Mouse (Mus musculus) heart, embryonic 16.5 days (tissue): ENCODE data around the gene Rbm20. TPM values are rescaled to one million over a fixed set of nuclear protein-coding genes. Genes with fewer than 3 reads are reported as not detected.
A peak's percentile ranks its signal among the peaks of the same experiment; 100 is the strongest.
"Not testable (repeated sequence)": the region's sequence is repeated elsewhere in the genome, so short reads cannot be mapped to it uniquely, and the experiment has no call there.

Experiments used
- ATAC-seq: fragments of 200-750 bp; cut with Nextera tagmentation; replicated peaks from 2 replicates; pipeline ENCODE4 v1.8.0; 2017; ENCODE audit warnings: moderate number of reproducible peaks; ENCODE audit not compliant: insufficient read depth, low FRiP score; ENCODE audit errors: extremely low read depth
- H3K27ac ChIP-seq: fragments of 300-500 bp; sonication (generic); 2 replicates; pipeline ENCODE4 v1.5.1; 2014; ENCODE audit warnings: mild to moderate bottlenecking, low read length, control low read depth, moderate library complexity
- H3K27me3 ChIP-seq: fragments of 300-500 bp; sonication (generic); 2 replicates; pipeline ENCODE4 v1.6.1; 2014; ENCODE audit warnings: low read length, mixed read lengths; ENCODE audit not compliant: control insufficient read depth, insufficient read depth
- H3K36me3 ChIP-seq: fragments of 300-500 bp; sonication (generic); 2 replicates; pipeline ENCODE4 v1.6.1; 2014; ENCODE audit not compliant: control insufficient read depth, insufficient read depth
- H3K4me1 ChIP-seq: fragments of 300-500 bp; sonication (generic); 2 replicates; pipeline ENCODE4 v1.6.1; 2014; ENCODE audit warnings: low read length, mixed read lengths; ENCODE audit not compliant: control insufficient read depth, insufficient read depth
- H3K4me2 ChIP-seq: fragments of 300-500 bp; sonication (generic); 2 replicates; pipeline ENCODE4 v1.6.1; 2014; ENCODE audit warnings: low read depth, mild to moderate bottlenecking, control low read depth, low read length
- H3K4me3 ChIP-seq: fragments of 300-500 bp; sonication (generic); 2 replicates; pipeline ENCODE4 v1.5.1; 2014; ENCODE audit warnings: mild to moderate bottlenecking, control low read depth, low read length
- H3K9ac ChIP-seq: fragments of 300-500 bp; sonication (generic); 2 replicates; pipeline ENCODE4 v1.6.1; 2014; ENCODE audit warnings: low read length, control low read depth
- H3K9me3 ChIP-seq: fragments of 300-500 bp; sonication (generic); replicated peaks from 2 replicates; pipeline ENCODE4 v1.6.1; 2016; ENCODE audit warnings: low read length; ENCODE audit not compliant: control insufficient read depth
- WGBS: fragments of 180-500 bp; shearing (Covaris S2); extraction: QIAGEN DNeasy Blood & Tissue Kit; methylation state at CpG from one replicate; pipeline ENCODE4 v1.1.7; 2014; 5-methylcytosine and 5-hydroxymethylcytosine counted together
- polyA plus RNA-seq: library from polyadenylated mRNA; unstranded; fragments of >200 nt; fragmentation: Nextera tagmentation; extraction: Ambion mirVana; gene quantifications from 2 replicates; pipeline ENCODE4 v1.2.1, GENCODE M21; 2015

Gene Rbm20
- polyA plus RNA-seq, 1 experiment from 2014 or later = 48.1 TPM

DNA sequence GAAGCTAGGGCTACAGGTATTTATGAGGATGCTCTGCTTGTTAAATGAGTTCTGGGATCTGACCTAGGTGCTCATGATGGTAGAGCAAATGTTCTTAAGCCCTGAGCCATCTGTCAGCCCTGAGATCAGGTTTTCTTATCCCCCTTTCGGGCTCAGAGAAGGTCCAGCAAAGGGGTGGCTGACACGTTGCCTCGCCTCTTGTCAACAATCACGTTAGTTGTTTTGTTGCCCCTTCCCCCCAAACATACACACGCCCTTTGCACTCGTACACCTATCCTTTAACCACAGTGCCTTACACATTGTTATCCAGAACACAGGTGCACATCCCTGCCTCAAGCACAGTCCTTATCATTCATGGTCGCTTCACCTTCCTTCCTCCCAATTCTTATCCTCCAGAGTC lies 26.2 kb upstream of the Rbm20 start:
- Histone ChIP-seq H3K9me3 (0 out of 2 replicates have a peak, but pooled peaks cover 2% of the 10 kb centered on the region), H3K9ac (no peak overlapping the region), H3K4me1 (peaks cover 38% of the 10 kb centered on the region), H3K27me3 (no peaks in the 10 kb centered on the region), H3K36me3 (peaks cover 8% of the 10 kb centered on the region), H3K27ac (no peak overlapping the region), H3K4me2 (no peak overlapping the region), H3K4me3 (no peak overlapping the region)
- WGBS = 78% methylated on average over 7 of the region's 7 CpGs
- no peak for ATAC-seq

DNA sequence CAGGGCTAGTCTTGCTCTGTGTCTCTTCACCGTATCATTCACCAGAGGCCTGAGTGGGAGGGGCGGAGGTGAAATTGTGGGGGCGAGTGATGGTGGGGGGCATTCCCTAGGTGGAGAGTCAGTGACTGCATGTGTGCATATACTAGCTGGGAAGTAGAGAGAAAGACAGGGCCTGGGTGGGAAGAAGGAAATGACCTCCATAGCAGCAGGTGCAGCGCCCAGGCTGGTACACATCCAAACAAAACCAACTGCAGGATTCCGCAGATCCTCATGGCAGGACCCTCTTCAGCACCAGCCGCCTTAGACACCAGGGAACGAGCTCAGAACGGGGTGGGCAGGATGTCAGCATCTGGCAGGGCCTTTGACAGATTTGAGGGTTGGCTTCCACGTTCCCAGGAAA lies 24.8 kb upstream of the Rbm20 start:
- ATAC-seq = no peak
- Histone ChIP-seq H3K4me1 (peaks cover 38% of the 10 kb centered on the region), H3K27me3 (no peaks in the 10 kb centered on the region), H3K9me3 (0 out of 2 replicates have a peak, but pooled peaks cover 2% of the 10 kb centered on the region), H3K4me2 (no peak overlapping the region), H3K36me3 (no peaks in the 10 kb centered on the region), H3K27ac (no peak overlapping the region), H3K9ac (no peak overlapping the region), H3K4me3 (no peak overlapping the region)
- 69% methylated on average over 9 of the region's 9 CpGs for WGBS

DNA sequence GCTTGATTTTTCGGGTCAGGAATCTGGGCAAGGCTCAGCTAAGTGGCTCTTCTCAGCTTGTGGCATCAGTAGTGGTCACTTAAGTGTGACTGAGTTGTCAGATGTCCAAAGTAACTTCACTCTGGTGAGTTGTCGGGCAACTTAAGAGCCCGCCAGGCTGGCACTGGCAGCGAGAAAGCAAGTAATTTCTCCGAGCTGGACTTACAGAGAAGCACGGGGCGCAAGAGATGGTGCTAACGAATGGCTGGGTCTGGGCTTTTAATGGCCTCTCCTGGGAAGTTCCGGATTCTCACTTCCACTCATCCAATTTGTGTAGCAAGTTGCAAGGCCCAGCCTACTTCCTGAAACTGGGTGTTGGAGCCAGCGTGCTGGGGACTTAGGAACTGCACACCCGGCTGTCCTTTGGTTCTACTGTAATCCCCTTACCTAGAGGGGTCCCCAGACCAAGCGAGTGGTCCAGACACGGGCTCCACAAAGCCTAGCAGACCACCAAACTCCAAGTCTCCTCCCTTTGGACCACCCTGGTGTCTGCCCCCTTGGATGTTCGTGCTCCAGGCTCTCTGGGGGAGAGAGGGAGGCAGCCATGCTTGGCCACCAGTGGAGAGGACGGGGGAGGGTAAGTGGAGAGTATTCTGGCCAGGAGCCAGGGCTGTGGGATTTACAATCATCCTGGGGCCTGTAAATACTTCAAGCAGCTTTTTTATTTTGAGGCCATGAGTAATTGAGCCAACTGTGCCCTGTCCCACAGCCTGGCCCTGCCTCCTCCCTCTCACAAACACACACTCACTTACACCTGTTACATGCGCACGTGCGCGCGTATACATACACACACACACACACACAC lies 23.3 kb upstream of the Rbm20 start:
- peaks cover 31% of the 10 kb centered on the region for H3K4me1 ChIP-seq
- peak overlapping the region; percentile 95 for H3K27ac ChIP-seq
- H3K4me3 ChIP-seq = peak overlapping the region; percentile 15; the same call in 1 of the 2 replicates
- no peaks in the 10 kb centered on the region for H3K36me3 ChIP-seq
- ATAC-seq = peak; percentile 81
- peak overlapping the region; percentile 68 for H3K9ac ChIP-seq
- 40% methylated on average over 20 of the region's 20 CpGs for WGBS
- H3K9me3 ChIP-seq = 0 out of 2 replicates have a peak, but pooled peaks cover 2% of the 10 kb centered on the region
- H3K27me3 ChIP-seq = no peaks in the 10 kb centered on the region
- peak overlapping the region; percentile 57 for H3K4me2 ChIP-seq

DNA sequence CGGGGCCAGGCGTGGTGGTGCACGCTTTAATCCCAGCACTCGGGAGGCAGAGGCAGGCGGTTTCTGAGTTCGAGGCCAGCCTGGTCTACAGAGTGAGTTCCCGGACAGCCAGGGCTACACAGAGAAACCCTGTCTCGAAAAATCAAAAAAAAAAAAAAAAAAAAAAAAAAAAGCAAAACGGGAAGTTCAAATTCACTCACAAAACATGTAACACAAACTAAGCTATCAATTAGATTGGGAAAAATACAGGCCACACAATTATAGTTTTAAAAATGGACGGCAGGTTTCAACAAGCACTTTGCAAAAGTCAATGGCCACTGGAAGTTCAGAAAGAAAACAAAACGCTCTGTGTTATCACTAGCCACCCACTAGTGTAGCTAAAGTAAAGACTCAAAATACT lies 20.7 kb upstream of the Rbm20 start:
- not testable (repeated sequence) for H3K27me3 ChIP-seq, H3K27ac ChIP-seq, ATAC-seq, H3K4me2 ChIP-seq, H3K4me3 ChIP-seq, H3K36me3 ChIP-seq, H3K9me3 ChIP-seq, H3K9ac ChIP-seq
- peaks cover 27% of the 10 kb centered on the region for H3K4me1 ChIP-seq
- 86% methylated on average over 11 of the region's 11 CpGs for WGBS

DNA sequence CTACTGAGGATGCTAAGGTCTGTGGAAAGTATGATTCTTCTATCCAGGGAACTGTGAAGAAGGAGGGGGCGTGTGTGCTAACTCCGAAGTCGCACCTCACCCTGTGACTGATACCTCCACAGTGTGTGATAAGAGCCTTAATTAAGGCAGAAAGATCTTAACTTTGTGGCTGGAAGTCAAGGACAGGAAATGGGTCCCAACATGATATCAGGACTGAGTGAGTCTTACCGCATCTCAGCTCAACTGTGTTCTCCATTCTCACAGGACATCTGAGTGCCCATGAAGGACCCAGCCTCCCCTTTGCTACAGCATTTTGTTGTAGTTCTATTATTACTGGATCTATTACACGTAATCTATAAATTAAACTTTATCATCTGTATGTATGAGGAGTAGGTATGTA lies 19.7 kb upstream of the Rbm20 start:
- Histone ChIP-seq H3K4me1 (peaks cover 27% of the 10 kb centered on the region), H3K27me3 (no peaks in the 10 kb centered on the region), H3K4me2 (no peak overlapping the region), H3K9ac (no peak overlapping the region), H3K27ac (no peak overlapping the region), H3K9me3 (no peaks in the 10 kb centered on the region), H3K4me3 (no peak overlapping the region), H3K36me3 (no peaks in the 10 kb centered on the region)
- 65% methylated on average over 5 of the region's 5 CpGs for WGBS
- ATAC-seq = no peak

DNA sequence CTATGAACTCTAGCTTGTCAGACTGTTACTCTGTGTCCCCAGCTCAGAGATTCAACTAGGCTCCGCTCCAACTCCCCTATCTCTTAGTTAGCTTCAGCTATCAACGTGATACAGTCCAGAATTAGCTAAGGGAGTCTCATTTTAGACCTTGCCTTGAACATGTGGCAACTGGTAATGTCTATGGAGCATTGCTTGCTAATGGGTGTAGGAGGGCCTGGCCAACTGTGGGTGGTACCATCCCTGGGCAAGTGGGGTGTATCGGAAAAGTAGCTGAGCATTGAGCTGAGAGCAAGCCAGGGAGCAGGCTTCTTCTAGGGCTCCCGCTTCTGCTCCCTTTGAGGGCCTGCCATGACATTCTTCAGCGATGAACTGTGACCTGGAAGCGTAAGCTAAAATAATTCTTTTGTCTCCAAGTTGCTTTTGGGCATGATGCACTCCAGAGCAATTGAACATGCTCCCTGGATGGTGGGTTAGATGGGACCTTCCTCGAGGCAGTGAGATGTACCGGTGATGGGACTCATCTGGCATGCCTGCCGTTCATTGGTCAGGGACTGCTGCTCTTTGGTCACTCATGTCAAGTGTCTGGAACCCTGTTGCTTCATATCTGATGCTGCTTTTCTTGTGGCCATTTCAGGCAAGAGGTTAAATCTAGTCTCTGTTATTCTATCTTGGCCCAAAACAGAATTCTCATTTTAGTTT lies 16.2 kb upstream of the Rbm20 start:
- no peaks in the 10 kb centered on the region for H3K9me3 ChIP-seq
- peak overlapping the region; percentile 95 for H3K27ac ChIP-seq
- WGBS = 39% methylated on average over 9 of the region's 9 CpGs
- peak; percentile 91 for ATAC-seq
- H3K36me3 ChIP-seq = no peaks in the 10 kb centered on the region
- peak overlapping the region; percentile 61 for H3K4me2 ChIP-seq
- H3K27me3 ChIP-seq = no peaks in the 10 kb centered on the region
- H3K9ac ChIP-seq = peak overlapping the region; percentile 62; the same call in 1 of the 2 replicates
- peaks cover 10% of the 10 kb centered on the region for H3K4me1 ChIP-seq
- H3K4me3 ChIP-seq = peak overlapping the region; percentile 52

DNA sequence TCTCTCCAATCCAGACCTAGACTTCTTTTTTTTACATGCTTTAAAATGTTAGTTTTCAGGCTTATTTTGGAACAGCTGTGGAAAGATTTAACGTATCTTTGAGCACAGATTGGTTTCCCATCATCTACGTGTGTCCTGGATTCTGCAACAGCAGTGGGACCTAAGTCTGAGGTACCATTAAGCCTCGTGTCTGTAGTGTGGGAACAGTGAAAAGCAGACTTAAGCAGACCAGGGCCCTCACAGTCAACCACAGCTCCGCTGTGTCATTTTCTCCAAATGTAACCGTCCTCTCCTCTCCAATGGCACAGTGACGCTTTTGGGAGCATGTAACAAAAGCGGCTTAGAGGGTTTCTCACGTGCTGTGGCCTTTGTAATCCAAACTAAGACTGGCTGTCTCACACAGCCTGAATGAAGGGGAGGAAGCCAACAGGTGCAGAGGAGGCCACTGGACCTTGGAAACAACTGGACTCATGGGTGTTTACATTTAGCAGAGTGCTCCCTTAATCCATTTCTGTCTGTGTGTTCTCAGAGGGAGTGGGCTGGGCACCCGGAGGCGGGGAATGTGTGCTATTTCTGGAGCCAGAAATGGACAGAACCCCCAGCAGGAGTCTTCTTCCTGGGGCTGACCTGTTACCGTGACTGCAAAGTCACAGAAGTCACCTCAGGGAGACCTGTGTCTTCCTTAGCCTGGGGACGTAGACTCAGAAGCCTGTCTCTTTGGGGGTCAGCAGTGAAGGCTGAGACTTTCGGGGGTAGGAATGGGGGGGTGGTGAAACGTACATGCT lies 15.0 kb upstream of the Rbm20 start:
- H3K4me2 ChIP-seq = peak overlapping the region; percentile 67
- 35% methylated on average over 14 of the region's 14 CpGs for WGBS

DNA sequence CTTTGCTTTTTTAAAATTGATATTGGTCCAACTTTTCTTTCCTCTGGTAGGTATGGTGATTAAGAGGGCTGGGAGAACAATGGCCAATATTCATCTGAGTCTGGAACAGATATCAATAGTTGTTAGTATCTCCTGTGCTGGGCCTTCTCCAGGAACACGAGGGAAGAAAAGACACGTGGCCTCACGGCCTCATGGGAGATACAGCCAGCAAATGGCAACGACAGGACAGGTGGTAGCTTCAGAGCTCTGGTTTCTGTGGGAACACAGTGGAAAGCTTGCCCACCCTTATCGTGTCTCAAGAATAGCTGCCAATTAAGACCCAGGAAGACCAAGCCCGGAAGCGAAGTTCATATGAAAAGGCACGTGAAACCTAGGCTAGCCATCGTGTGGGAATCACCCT lies 12.3 kb upstream of the Rbm20 start:
- WGBS = 84% methylated on average over 9 of the region's 9 CpGs
- Histone ChIP-seq H3K27me3 (no peaks in the 10 kb centered on the region), H3K4me3 (no peak overlapping the region), H3K9me3 (no peaks in the 10 kb centered on the region), H3K9ac (no peak overlapping the region), H3K36me3 (no peaks in the 10 kb centered on the region), H3K4me2 (no peak overlapping the region), H3K27ac (no peak overlapping the region), H3K4me1 (peaks cover 19% of the 10 kb centered on the region)
- no peak for ATAC-seq

More for the DNA sequence above, 15.0 kb upstream of the Rbm20 start:
- Histone ChIP-seq H3K27ac (peak overlapping the region; percentile 95), H3K4me3 (peak overlapping the region; percentile 46), H3K4me1 (peaks cover 14% of the 10 kb centered on the region), H3K9me3 (no peaks in the 10 kb centered on the region), H3K27me3 (no peaks in the 10 kb centered on the region), H3K9ac (peak overlapping the region; percentile 66), H3K36me3 (no peaks in the 10 kb centered on the region)
- no peak for ATAC-seq
